Mouse (Mus musculus) liver, embryonic 11.5 days (tissue): ENCODE results near the gene Gimap4. TPM values are rescaled to one million over a fixed set of nuclear protein-coding genes. Genes with fewer than 3 reads are reported as not detected.
"Not testable (repeated sequence)": the region's sequence is repeated elsewhere in the genome, so short reads cannot be mapped to it uniquely, and the experiment has no call there.

Experiments
- ATAC-seq: fragments of 200-750 bp; cut with Nextera tagmentation; replicated peaks from 2 replicates; pipeline ENCODE4 v1.8.0; 2017; ENCODE audit warnings: moderate number of reproducible peaks, mild to moderate bottlenecking, moderate TSS enrichment, moderate library complexity; ENCODE audit not compliant: low FRiP score
- DNase-seq: peaks from one replicate; pipeline ENCODE4 v3.0.0-alpha.2; 2017; ENCODE audit warnings: low spot score
- H3K27ac ChIP-seq: fragments of 300-500 bp; sonication (generic); 2 replicates; pipeline ENCODE4 v1.5.1; 2014; ENCODE audit warnings: mild to moderate bottlenecking, low read depth, low read length, control low read depth
- H3K27me3 ChIP-seq: fragments of 300-500 bp; sonication (generic); replicated peaks from 2 replicates; pipeline ENCODE4 v1.6.1; 2014; ENCODE audit warnings: low read length, mixed read lengths; ENCODE audit not compliant: control insufficient read depth, insufficient read depth
- H3K36me3 ChIP-seq: fragments of 300-500 bp; sonication (generic); 2 replicates; pipeline ENCODE4 v1.6.1; 2014; ENCODE audit warnings: mild to moderate bottlenecking, low read length, moderate library complexity, mixed read lengths; ENCODE audit not compliant: control insufficient read depth, insufficient read depth
- H3K4me1 ChIP-seq: fragments of 300-500 bp; sonication (generic); replicated peaks from 2 replicates; pipeline ENCODE4 v1.6.1; 2014; ENCODE audit warnings: low read length, mixed read lengths; ENCODE audit not compliant: control insufficient read depth, insufficient read depth
- H3K4me2 ChIP-seq: fragments of 300-500 bp; sonication (generic); 2 replicates; pipeline ENCODE4 v1.6.1; 2014; ENCODE audit warnings: mild to moderate bottlenecking, control low read depth, moderate library complexity
- H3K4me3 ChIP-seq: fragments of 300-500 bp; sonication (generic); 2 replicates; pipeline ENCODE4 v1.5.1; 2014; ENCODE audit warnings: low read depth, low read length, control low read depth
- H3K9ac ChIP-seq: fragments of 300-500 bp; sonication (generic); 2 replicates; pipeline ENCODE4 v1.6.1; 2014; ENCODE audit warnings: low read depth, low read length, control low read depth
- H3K9me3 ChIP-seq: fragments of 300-500 bp; sonication (generic); 2 replicates; pipeline ENCODE4 v1.6.1; 2016; ENCODE audit warnings: low read length, inconsistent platforms, mixed read lengths; ENCODE audit not compliant: control insufficient read depth
- WGBS: fragments of 180-500 bp; shearing (Covaris S2); extraction: QIAGEN DNeasy Blood & Tissue Kit; methylation state at CpG from one replicate; pipeline ENCODE4 v1.1.7; 2014; 5-methylcytosine and 5-hydroxymethylcytosine counted together
- polyA plus RNA-seq: library from polyadenylated mRNA; unstranded; fragments of >200 nt; fragmentation: Nextera tagmentation; extraction: Ambion mirVana; gene quantifications from 2 replicates; pipeline ENCODE4 v1.2.1, GENCODE M21; 2014

Gimap4 gene
- polyA plus RNA-seq, 1 experiment from 2014 or later: 21.8 TPM

DNA sequence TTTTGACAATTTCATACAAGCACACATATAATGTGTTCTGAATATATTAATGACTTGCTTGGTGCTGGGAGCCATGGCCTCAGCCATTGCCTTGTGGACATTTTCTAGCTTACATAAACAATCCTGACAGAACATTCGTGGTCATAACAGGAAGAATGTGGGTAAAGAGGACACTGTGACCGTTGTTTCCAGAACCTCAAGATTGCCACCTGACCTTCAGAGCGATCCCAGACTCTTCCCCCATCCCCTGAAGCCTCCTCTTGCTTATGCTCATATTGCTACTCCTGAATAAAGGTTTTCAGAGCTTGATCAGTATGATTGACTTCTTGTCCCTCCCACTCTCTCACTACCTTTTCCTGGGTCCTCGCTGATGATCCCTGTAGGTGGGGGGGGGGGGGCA is 6.0 kb upstream of the Gimap4 start:
- Histone ChIP-seq H3K9me3 (no peaks in the 10 kb centered on the region), H3K4me2 (no peak overlapping the region), H3K27me3 (no peaks in the 10 kb centered on the region), H3K4me1 (0 out of 2 replicates have a peak, but pooled peaks cover 8% of the 10 kb centered on the region), H3K36me3 (0 out of 2 replicates have a peak, but pooled peaks cover 2% of the 10 kb centered on the region), H3K27ac (no peak overlapping the region), H3K9ac (no peak overlapping the region), H3K4me3 (no peak overlapping the region)
- DNase-seq: no peak
- ATAC-seq: no peak
- WGBS: 51% methylated on average over 4 of the region's 4 CpGs

DNA sequence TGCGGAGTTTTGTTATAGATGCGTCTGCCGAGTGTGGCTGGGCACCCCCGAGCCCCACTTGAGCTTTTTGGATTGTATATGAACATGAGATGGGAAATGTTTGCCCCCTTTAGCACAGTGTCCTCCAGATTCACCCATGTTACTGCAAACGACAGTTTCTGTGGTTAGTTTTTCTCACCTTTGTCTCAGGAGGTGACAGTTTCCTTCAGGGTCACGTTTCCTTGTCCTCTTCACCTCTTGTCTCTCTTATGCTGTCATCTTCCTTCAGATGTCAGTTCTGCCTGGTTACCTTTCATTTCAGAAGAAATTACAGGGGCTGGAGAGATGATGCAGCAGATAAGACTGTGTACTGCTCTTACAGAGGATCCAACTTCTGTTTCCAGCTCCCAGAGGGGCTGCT is 4.6 kb upstream of the Gimap4 start:
- ATAC-seq (no peak), DNase-seq (no peak)
- H3K9me3 ChIP-seq: no peaks in the 10 kb centered on the region
- H3K9ac ChIP-seq: no peak overlapping the region
- H3K27me3 ChIP-seq: no peaks in the 10 kb centered on the region
- 67% methylated on average over 6 of the region's 6 CpGs for WGBS
- 0 out of 2 replicates have a peak, but pooled peaks cover 2% of the 10 kb centered on the region for H3K36me3 ChIP-seq
- H3K27ac ChIP-seq: no peak overlapping the region
- no peak overlapping the region for H3K4me2 ChIP-seq
- no peak overlapping the region for H3K4me3 ChIP-seq
- H3K4me1 ChIP-seq: 0 out of 2 replicates have a peak, but pooled peaks cover 8% of the 10 kb centered on the region

DNA sequence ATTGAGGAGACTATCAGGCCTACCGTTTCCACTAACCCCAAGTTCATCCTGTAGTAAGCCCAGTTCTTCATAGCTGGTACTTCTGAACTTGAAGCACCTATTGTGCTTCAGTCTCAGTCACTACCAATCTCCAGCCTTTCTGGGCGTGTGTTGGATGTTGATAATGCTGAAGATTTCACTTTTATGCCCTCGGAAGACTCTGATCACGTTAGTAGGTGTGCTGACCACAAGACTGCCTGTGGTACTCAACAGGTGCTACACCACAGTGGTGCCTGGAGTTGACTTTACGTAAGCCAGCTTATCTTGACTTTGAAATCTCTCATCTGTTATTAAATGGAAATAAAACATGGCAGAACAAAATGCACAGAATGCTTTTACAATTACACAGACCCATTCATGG is 3.9 kb upstream of the Gimap4 start:
- DNase-seq (no peak), ATAC-seq (no peak)
- Histone ChIP-seq H3K4me1 (0 out of 2 replicates have a peak, but pooled peaks cover 8% of the 10 kb centered on the region), H3K9me3 (no peaks in the 10 kb centered on the region), H3K9ac (no peak overlapping the region), H3K4me3 (no peak overlapping the region), H3K27ac (no peak overlapping the region), H3K4me2 (no peak overlapping the region), H3K27me3 (no peaks in the 10 kb centered on the region), H3K36me3 (0 out of 2 replicates have a peak, but pooled peaks cover 2% of the 10 kb centered on the region)
- WGBS: 72% methylated on average over 5 of the region's 5 CpGs

DNA sequence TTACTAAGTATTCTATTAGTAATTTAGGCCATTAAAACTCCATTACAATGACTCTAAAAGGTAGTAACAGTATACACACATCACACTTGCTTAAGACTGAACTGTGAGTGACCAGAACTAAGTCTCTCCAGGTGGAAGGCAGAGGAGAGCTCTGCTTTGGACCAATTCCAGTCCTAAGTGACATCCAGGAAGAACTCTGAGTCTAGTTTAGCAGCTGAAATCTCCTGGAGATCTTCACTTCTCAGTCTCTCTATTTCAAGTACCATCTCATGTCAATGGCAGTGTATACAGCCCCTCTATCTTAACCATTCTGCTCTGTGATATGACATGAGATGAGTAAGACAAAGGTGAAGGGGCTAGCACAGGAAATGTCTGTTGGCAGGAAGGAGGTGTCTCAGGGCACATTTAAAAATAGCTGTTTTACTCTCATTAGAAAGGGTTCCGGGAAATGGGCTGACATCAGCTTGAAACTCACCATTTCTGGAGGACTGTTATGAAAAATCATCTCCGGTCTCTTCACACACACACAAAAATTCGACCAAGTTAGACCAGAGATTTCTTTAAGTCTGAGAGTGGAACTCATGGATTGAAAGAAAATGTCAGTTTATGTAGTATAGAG is 2.8 kb upstream of the Gimap4 start:
- 0 out of 2 replicates have a peak, but pooled peaks cover 1% of the 10 kb centered on the region for H3K4me1 ChIP-seq
- H3K27me3 ChIP-seq: no peaks in the 10 kb centered on the region
- ATAC-seq (no peak), DNase-seq (no peak)
- no peaks in the 10 kb centered on the region for H3K9me3 ChIP-seq
- H3K4me3 ChIP-seq: no peak overlapping the region
- no peak overlapping the region for H3K9ac ChIP-seq
- no peak overlapping the region for H3K4me2 ChIP-seq
- WGBS: 40% methylated on average over 3 of the region's 3 CpGs
- H3K36me3 ChIP-seq: 0 out of 2 replicates have a peak, but pooled peaks cover 2% of the 10 kb centered on the region
- no peak overlapping the region for H3K27ac ChIP-seq

DNA sequence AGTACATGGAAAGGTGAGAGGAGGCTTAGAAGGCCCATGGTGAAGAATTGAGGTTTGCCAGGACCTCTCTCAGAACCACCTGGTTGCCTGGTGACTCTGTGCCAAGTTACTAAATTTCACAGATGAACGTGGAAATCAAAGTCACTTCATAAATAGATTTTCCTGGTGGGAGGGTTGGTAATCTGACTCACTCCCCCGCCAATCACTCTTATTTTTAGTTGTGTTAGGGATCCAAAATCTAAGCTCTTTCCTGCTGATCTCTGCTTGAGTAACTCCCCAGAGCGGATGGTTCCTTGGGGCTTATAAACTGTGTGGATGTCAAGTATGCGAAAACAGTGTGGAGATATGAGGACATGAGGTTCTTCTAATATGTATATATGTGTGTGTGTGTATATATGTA is 2.1 kb upstream of the Gimap4 start:
- 72% methylated on average over 4 of the region's 4 CpGs for WGBS
- ATAC-seq (no peak), DNase-seq (no peak)
- Histone ChIP-seq H3K4me2 (no peak overlapping the region), H3K27me3 (no peaks in the 10 kb centered on the region), H3K36me3 (0 out of 2 replicates have a peak, but pooled peaks cover 2% of the 10 kb centered on the region), H3K4me3 (no peak overlapping the region), H3K27ac (no peak overlapping the region), H3K9me3 (no peaks in the 10 kb centered on the region), H3K9ac (no peak overlapping the region), H3K4me1 (no peaks in the 10 kb centered on the region)

DNA sequence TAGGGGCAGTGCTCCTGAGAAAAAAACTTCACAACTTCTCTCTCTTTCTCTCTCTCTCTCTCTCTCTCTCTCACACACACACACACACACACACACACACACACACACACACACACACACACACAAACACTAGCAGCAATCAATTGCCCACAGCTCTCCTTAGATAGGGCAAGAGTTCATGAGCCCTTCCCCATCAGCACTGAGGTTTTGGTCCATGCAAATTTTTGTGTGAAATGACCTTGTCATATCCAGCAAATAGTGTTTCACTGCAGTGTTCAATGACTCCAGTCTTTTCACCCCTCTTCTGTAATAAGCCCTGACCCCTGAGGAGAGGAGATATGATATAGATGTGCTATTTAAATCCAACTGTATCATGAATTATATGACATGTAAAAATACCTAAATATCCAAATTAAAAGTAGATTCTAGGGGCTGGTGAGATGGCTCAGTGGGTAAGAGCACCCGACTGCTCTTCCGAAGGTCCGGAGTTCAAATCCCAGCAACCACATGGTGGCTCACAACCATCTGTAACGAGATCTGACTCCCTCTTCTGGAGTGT is 1.0 kb upstream of the Gimap4 start:
- not testable (repeated sequence) for H3K9ac ChIP-seq, H3K4me1 ChIP-seq, H3K9me3 ChIP-seq, H3K4me3 ChIP-seq, H3K36me3 ChIP-seq, H3K27me3 ChIP-seq, H3K4me2 ChIP-seq, H3K27ac ChIP-seq, ATAC-seq, DNase-seq
- WGBS: 98% methylated on average over 3 of the region's 4 CpGs

DNA sequence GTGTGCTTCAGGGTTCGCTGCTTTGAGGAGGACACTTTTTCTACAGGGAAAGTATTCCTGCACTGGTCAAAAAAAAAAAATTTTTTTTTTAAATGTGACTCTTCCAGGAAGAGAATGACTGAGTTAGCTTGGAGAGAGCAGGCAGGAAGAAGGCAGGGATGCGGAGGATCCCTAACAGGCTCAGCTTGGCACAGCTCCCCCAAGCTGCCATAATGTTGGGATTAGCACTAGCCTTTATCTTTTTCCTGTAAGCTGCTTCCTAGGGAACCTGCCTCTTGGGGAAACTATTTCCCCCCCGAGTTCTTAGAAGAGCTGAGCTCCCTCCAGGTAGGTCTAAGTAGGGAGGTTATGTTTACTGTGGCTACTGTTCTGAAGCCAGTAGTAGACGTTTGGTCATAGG is 457 bp downstream of the Gimap4 start:
- Histone ChIP-seq H3K36me3 (no peaks in the 10 kb centered on the region), H3K4me3 (no peak overlapping the region), H3K4me1 (no peaks in the 10 kb centered on the region), H3K27me3 (no peaks in the 10 kb centered on the region), H3K27ac (no peak overlapping the region), H3K9me3 (no peaks in the 10 kb centered on the region), H3K4me2 (no peak overlapping the region; the same call in 1 of the 2 replicates), H3K9ac (no peak overlapping the region)
- ATAC-seq (no peak), DNase-seq (no peak)
- 56% methylated on average over 4 of the region's 4 CpGs for WGBS

DNA sequence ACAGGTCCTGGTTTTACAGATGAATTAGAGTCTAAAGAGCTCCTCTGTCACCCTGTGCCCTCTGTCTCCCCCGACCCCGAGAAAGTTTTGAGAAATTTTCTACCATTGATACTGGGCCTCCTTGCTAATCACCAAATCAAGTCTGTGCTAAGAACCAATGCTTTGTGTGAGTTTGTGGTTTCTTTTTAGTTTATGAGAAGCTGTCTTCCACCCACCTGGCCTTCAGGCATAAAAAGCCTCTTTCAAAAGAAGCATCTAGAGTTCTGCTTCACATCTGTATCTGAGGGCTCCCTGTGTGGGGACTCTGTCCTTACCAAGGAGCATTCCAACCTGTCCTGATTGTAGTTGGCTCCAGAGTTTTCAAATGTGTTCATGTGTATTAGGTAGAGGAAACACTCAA is 902 bp downstream of the Gimap4 start:
- Histone ChIP-seq H3K9me3 (no peaks in the 10 kb centered on the region), H3K36me3 (no peaks in the 10 kb centered on the region), H3K27ac (no peak overlapping the region), H3K4me2 (peak overlapping the region; percentile 9; the same call in 1 of the 2 replicates), H3K4me1 (no peaks in the 10 kb centered on the region), H3K27me3 (no peaks in the 10 kb centered on the region), H3K9ac (no peak overlapping the region), H3K4me3 (no peak overlapping the region)
- DNase-seq (no peak), ATAC-seq (no peak)
- WGBS: 72% methylated on average over 2 of the region's 2 CpGs
